Mouse (Mus musculus): ENCODE data around the gene Schip1. TPM values are rescaled to one million over a fixed set of nuclear protein-coding genes. Genes with fewer than 3 reads are reported as not detected.
A peak's percentile ranks its signal among the peaks of the same experiment; 100 is the strongest.

The Schip1 gene
- total RNA-seq, 2 experiments from 2014 or later, result 200 to 207 TPM

GRCm38 (mm10) chr3:68518586-68518985 is 454.0 kb downstream of the Schip1 start:
- DNase-seq (ENCODE audit: low spot score), result no peak
- intact Hi-C loops (cut with DNase I), result no loop called here

- no peak for DNase-seq (ENCODE audit: low spot score)
- intact Hi-C loops (cut with DNase I), result no loop called here
Observed at GRCm38 (mm10) chr3:68525361-68525878, 460.8 kb downstream of the Schip1 start.

GRCm38 (mm10) chr3:68526416-68526815 is 461.8 kb downstream of the Schip1 start:
- intact Hi-C loops (cut with DNase I), result loop anchor here (2.0 kb wide), 1 partner anchor 14 kb away; no protein-coding TSS in a partner anchor
- no peak for DNase-seq (ENCODE audit: low spot score)

- DNase-seq (ENCODE audit: low spot score), result no peak
- intact Hi-C loops (cut with DNase I), result loop anchor here (2.0 kb wide), 1 partner anchor 14 kb away; no protein-coding TSS in a partner anchor
Observed at GRCm38 (mm10) chr3:68527182-68527581, 462.6 kb downstream of the Schip1 start.

GRCm38 (mm10) chr3:68531908-68532307 is 467.3 kb downstream of the Schip1 start:
- intact Hi-C loops (cut with DNase I), result no loop called here

GRCm38 (mm10) chr3:68534571-68535051 is 470.0 kb downstream of the Schip1 start:
- intact Hi-C loops (cut with DNase I), result no loop called here
- no peak for DNase-seq (ENCODE audit: low spot score)

More at GRCm38 (mm10) chr3:68531908-68532307, 467.3 kb downstream of the Schip1 start:
- DNase-seq (ENCODE audit: low spot score), result no peak

- no peak for DNase-seq (ENCODE audit: low spot score)
- intact Hi-C loops (cut with DNase I), result no loop called here
Observed at GRCm38 (mm10) chr3:68535160-68535728, 470.6 kb downstream of the Schip1 start.

GRCm38 (mm10) chr3:68536071-68536470 is 471.5 kb downstream of the Schip1 start:
- no peak for DNase-seq (ENCODE audit: low spot score)
- intact Hi-C loops (cut with DNase I), result no loop called here

GRCm38 (mm10) chr3:68541688-68542087 is 477.1 kb downstream of the Schip1 start:
- intact Hi-C loops (cut with DNase I), result loop anchor here (1.0 to 10.0 kb wide), 4 partner anchors 45 to 304 kb away; no protein-coding TSS in a partner anchor
- no peak for DNase-seq (ENCODE audit: low spot score)

- peak; percentile 41 for DNase-seq (ENCODE audit: low spot score)
- intact Hi-C loops (cut with DNase I), result loop anchor here (1.0 to 10.0 kb wide), 5 partner anchors 47 to 487 kb away; no protein-coding TSS in a partner anchor
Observed at GRCm38 (mm10) chr3:68542944-68543501, 478.4 kb downstream of the Schip1 start.

GRCm38 (mm10) chr3:68544811-68545210 is 480.2 kb downstream of the Schip1 start:
- intact Hi-C loops (cut with DNase I), result loop anchor here (5.0 to 10.0 kb wide), 2 partner anchors 200 to 308 kb away; no protein-coding TSS in a partner anchor
- no peak for DNase-seq (ENCODE audit: low spot score)

- intact Hi-C loops (cut with DNase I), result loop anchor here (10.0 kb wide), 1 partner anchor 201 kb away; no protein-coding TSS in a partner anchor
Observed at GRCm38 (mm10) chr3:68545898-68546297, 481.3 kb downstream of the Schip1 start.

GRCm38 (mm10) chr3:68555087-68555662 is 490.6 kb downstream of the Schip1 start:
- DNase-seq (ENCODE audit: low spot score), result no peak
- intact Hi-C loops (cut with DNase I), result loop anchor here (5.0 kb wide), 1 partner anchor 498 kb away; no protein-coding TSS in a partner anchor

More at GRCm38 (mm10) chr3:68545898-68546297, 481.3 kb downstream of the Schip1 start:
- no peak for DNase-seq (ENCODE audit: low spot score)

- DNase-seq (ENCODE audit: low spot score), result no peak
- intact Hi-C loops (cut with DNase I), result loop anchor here (5.0 kb wide), 1 partner anchor 500 kb away; no protein-coding TSS in a partner anchor
Observed at GRCm38 (mm10) chr3:68556891-68557290, 492.3 kb downstream of the Schip1 start.

GRCm38 (mm10) chr3:68558744-68559143 is 494.1 kb downstream of the Schip1 start:
- intact Hi-C loops (cut with DNase I), result loop anchor here (5.0 kb wide), 1 partner anchor 501 kb away; no protein-coding TSS in a partner anchor
- DNase-seq (ENCODE audit: low spot score), result no peak

- intact Hi-C loops (cut with DNase I), result loop anchor here (5.0 kb wide), 1 partner anchor 137 kb away; no protein-coding TSS in a partner anchor
- no peak for DNase-seq (ENCODE audit: low spot score)
Observed at GRCm38 (mm10) chr3:68560057-68560456, 495.5 kb downstream of the Schip1 start.

GRCm38 (mm10) chr3:68562838-68563237 is 498.2 kb downstream of the Schip1 start:
- intact Hi-C loops (cut with DNase I), result loop anchor here (5.0 kb wide), 1 partner anchor 134 kb away; no protein-coding TSS in a partner anchor
- DNase-seq (ENCODE audit: low spot score), result no peak

- no peak for DNase-seq (ENCODE audit: low spot score)
- intact Hi-C loops (cut with DNase I), result loop anchor here (2.0 to 5.0 kb wide), 2 partner anchors 51 to 133 kb away; no protein-coding TSS in a partner anchor
Observed at GRCm38 (mm10) chr3:68563922-68564321, 499.3 kb downstream of the Schip1 start.

GRCm38 (mm10) chr3:68564978-68565674 is 500.5 kb downstream of the Schip1 start:
- DNase-seq (ENCODE audit: low spot score), result no peak
- intact Hi-C loops (cut with DNase I), result loop anchor here (2.0 to 5.0 kb wide), 2 partner anchors 50 to 132 kb away; no protein-coding TSS in a partner anchor

All from heart, postnatal 25 days (tissue).